Mouse (Mus musculus) G1E (cell line): ENCODE results near the gene Kank4. TPM values are rescaled to one million over a fixed set of nuclear protein-coding genes. Genes with fewer than 3 reads are reported as not detected.
"Not testable (repeated sequence)": the region's sequence is repeated elsewhere in the genome, so short reads cannot be mapped to it uniquely, and the experiment has no call there.

Source experiments
- ATAC-seq: 2 replicates; pipeline ENCODE4 v1.8.0; 2016; ENCODE audit warnings: mild to moderate bottlenecking; ENCODE audit not compliant: insufficient number of reproducible peaks, poor library complexity, low FRiP score, severe bottlenecking; ENCODE audit errors: extremely low read depth
- DNase-seq: peaks from one replicate; pipeline ENCODE4 v3.0.0; 2012; ENCODE audit warnings: low spot score
- H3K27me3 ChIP-seq: 2 replicates; pipeline ENCODE4 v1.6.1; 2012; ENCODE audit warnings: mild to moderate bottlenecking, low read length, inconsistent platforms; ENCODE audit not compliant: insufficient read depth
- H3K36me3 ChIP-seq: replicated peaks from 2 replicates; pipeline ENCODE3; 2012; ENCODE audit warnings: mild to moderate bottlenecking, inconsistent platforms
- H3K4me1 ChIP-seq: 2 replicates; pipeline ENCODE4 v1.6.1; 2012; ENCODE audit warnings: low read depth, low read length, inconsistent platforms, mixed read lengths; ENCODE audit not compliant: insufficient read depth
- H3K4me3 ChIP-seq: 2 replicates; pipeline ENCODE4 v1.5.1; 2012; ENCODE audit warnings: low read depth, mild to moderate bottlenecking, inconsistent platforms, low read length, moderate library complexity, mixed read lengths
- H3K9me3 ChIP-seq: replicated peaks from 2 replicates; pipeline ENCODE4 v1.6.1; 2012; ENCODE audit warnings: inconsistent platforms
- CTCF ChIP-seq: IDR thresholded peaks from 2 replicates; pipeline ENCODE4 v1.5.1; 2012; ENCODE audit warnings: low read depth, low read length, inconsistent platforms, mixed read lengths
- GATA1 ChIP-seq: IDR thresholded peaks from 2 replicates; pipeline ENCODE4 v1.6.1; 2012; ENCODE audit warnings: borderline replicate concordance, low read length, inconsistent platforms, mixed read lengths
- GATA2 ChIP-seq: IDR thresholded peaks from 2 replicates; pipeline ENCODE4 v1.6.1; 2012; ENCODE audit warnings: low read depth, low read length, inconsistent platforms, borderline replicate concordance
- POLR2AphosphoS5 ChIP-seq: IDR thresholded peaks from 2 replicates; pipeline ENCODE4 v1.6.1; 2012; ENCODE audit warnings: low read depth, low read length, inconsistent platforms; ENCODE audit not compliant: insufficient replicate concordance
- TAL1 ChIP-seq: conservative IDR thresholded peaks from 2 replicates; pipeline ENCODE4 v1.6.1; 2012; ENCODE audit warnings: low read depth, low read length, inconsistent platforms, mixed read lengths
- polyA plus RNA-seq: library from polyadenylated mRNA; stranded (reverse); fragments of >175 nt; gene quantifications from 2 replicates; pipeline ENCODE4 v1.2.3, GENCODE M21; 2012
- total RNA-seq, 2 experiments: library from RNA; stranded (forward) in 1 of 2; stranded (reverse) in 1 of 2; fragments of 200-1000 nt in 1 of 2; fragments of >200 nt in 1 of 2; fragmentation: Nextera tagmentation in 1 of 2; gene quantifications; 2 replicates each; pipeline ENCODE4 v1.2.3; 2014 to 2017

Kank4 gene
- total and polyA plus RNA-seq, 3 experiments: 0.33 TPM; not detected in 2

DNA sequence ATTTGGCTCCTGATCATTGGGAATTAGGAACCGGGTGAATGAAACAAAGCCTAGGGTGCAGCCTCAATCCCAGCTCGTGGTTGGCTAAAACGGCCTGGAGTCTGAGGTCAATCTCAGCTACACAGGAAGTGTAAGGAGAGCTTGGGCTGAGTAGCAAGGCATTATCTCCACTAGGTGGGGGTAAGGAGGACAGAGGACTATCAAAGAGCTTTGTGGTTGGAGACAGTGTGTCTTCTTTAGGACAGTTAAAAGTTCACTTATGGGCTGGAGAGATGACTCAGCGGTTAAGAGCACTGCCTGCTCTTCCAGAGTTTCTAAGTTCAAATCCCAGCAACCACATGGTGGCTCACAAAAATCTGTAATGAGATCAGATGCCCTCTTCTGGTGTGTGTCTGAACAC lies 91.9 kb downstream of the Kank4 start:
- no peak for DNase-seq
- TF ChIP-seq POLR2AphosphoS5 (no peak), CTCF (no peak), TAL1 (no peak), GATA2 (no peak), GATA1 (no peak)
- no peaks in the 10 kb centered on the region for H3K4me1 ChIP-seq
- no peaks in the 10 kb centered on the region for H3K27me3 ChIP-seq
- H3K4me3 ChIP-seq: no peak overlapping the region
- H3K36me3 ChIP-seq: no peaks in the 10 kb centered on the region
- peaks cover 27% of the 10 kb centered on the region for H3K9me3 ChIP-seq
- ATAC-seq: no peak

- not testable (repeated sequence) for H3K4me1 ChIP-seq, H3K4me3 ChIP-seq, H3K36me3 ChIP-seq, DNase-seq, H3K27me3 ChIP-seq, ATAC-seq
- peaks cover 27% of the 10 kb centered on the region for H3K9me3 ChIP-seq
Measured at GRCm38 (mm10) chr4:98724682-98725081, 92.7 kb downstream of the Kank4 start.

- no peak for ATAC-seq
Measured at GRCm38 (mm10) chr4:98722454-98722853, 94.9 kb downstream of the Kank4 start.

DNA sequence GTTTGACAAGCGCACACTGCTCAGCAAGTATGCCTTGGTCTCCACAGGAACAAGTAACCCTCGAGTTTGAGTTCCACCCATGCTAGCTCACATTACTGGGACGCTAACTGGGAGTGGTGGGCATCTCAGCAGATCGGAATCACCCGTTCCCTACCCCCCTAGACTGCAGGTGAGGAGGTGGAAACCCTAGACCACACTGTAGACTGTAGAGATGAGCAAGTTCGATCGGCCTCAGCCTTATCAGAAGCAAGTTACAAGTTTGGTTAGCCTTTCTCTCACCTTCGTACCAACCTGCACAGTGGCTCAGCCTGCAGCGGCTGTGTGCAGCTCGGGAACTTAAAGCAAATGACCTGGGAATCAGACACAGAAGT lies 98.8 kb downstream of the Kank4 start:
- Histone ChIP-seq H3K4me1 (no peaks in the 10 kb centered on the region), H3K27me3 (no peaks in the 10 kb centered on the region), H3K4me3 (no peak overlapping the region), H3K9me3 (peaks cover 33% of the 10 kb centered on the region), H3K36me3 (no peaks in the 10 kb centered on the region)
- DNase-seq: no peak
- ATAC-seq: no peak
- TF ChIP-seq GATA1: no peak
- TF ChIP-seq GATA2: no peak
- no peak for TF ChIP-seq POLR2AphosphoS5
- TF ChIP-seq CTCF: no peak
- no peak for TF ChIP-seq TAL1

More at GRCm38 (mm10) chr4:98722454-98722853, 94.9 kb downstream of the Kank4 start:
- H3K36me3 ChIP-seq: no peaks in the 10 kb centered on the region
- no peaks in the 10 kb centered on the region for H3K4me1 ChIP-seq
- peaks cover 37% of the 10 kb centered on the region for H3K9me3 ChIP-seq
- H3K4me3 ChIP-seq: no peak overlapping the region
- H3K27me3 ChIP-seq: no peaks in the 10 kb centered on the region
- DNase-seq: no peak
- no peak for TF ChIP-seq POLR2AphosphoS5
- TF ChIP-seq GATA1: no peak
- no peak for TF ChIP-seq GATA2
- no peak for TF ChIP-seq TAL1
- TF ChIP-seq CTCF: no peak

GRCm38 (mm10) chr4:98717735-98718546 lies 99.4 kb downstream of the Kank4 start:
- Histone ChIP-seq H3K4me3 (no peak overlapping the region), H3K9me3 (peaks cover 33% of the 10 kb centered on the region), H3K4me1 (no peaks in the 10 kb centered on the region), H3K27me3 (no peaks in the 10 kb centered on the region), H3K36me3 (no peaks in the 10 kb centered on the region)
- TF ChIP-seq TAL1: no peak
- no peak for TF ChIP-seq GATA1
- no peak for TF ChIP-seq GATA2
- no peak for TF ChIP-seq POLR2AphosphoS5
- no peak for TF ChIP-seq CTCF
- ATAC-seq: no peak
- DNase-seq: no peak

GRCm38 (mm10) chr4:98710891-98711290 lies 106.4 kb downstream of the Kank4 start:
- no peak for TF ChIP-seq POLR2AphosphoS5
- TF ChIP-seq TAL1: no peak
- no peak for TF ChIP-seq GATA2
- TF ChIP-seq CTCF: no peak
- no peak for TF ChIP-seq GATA1
- ATAC-seq: no peak

More at GRCm38 (mm10) chr4:98710891-98711290, 106.4 kb downstream of the Kank4 start:
- H3K9me3 ChIP-seq: peaks cover 38% of the 10 kb centered on the region
- no peaks in the 10 kb centered on the region for H3K4me1 ChIP-seq
- no peaks in the 10 kb centered on the region for H3K36me3 ChIP-seq
- no peaks in the 10 kb centered on the region for H3K27me3 ChIP-seq
- H3K4me3 ChIP-seq: no peak overlapping the region
- DNase-seq: no peak

Other genes with a start within 250 kb of the Kank4 start
- not detected in 2 replicates for gene L1td1, start 90.8 kb downstream of the Kank4 start, total RNA-seq (2014; fragmentation: Nextera tagmentation)
- gene L1td1, start 90.8 kb downstream of the Kank4 start, total RNA-seq (2017): 0.22 TPM in 1 of 2 replicates, not detected in the other
- not detected in 2 replicates for gene L1td1, start 90.8 kb downstream of the Kank4 start, polyA plus RNA-seq
- gene I0C0044D17Rik, start 6.3 kb upstream of the Kank4 start, total RNA-seq (2014; fragmentation: Nextera tagmentation): not detected in 2 replicates
- 0.06 TPM in 1 of 2 replicates, not detected in the other for gene I0C0044D17Rik, start 6.3 kb upstream of the Kank4 start, total RNA-seq (2017)
- not detected in 2 replicates for gene I0C0044D17Rik, start 6.3 kb upstream of the Kank4 start, polyA plus RNA-seq
- gene Usp1, start 106.3 kb upstream of the Kank4 start, total RNA-seq (2014; fragmentation: Nextera tagmentation): 185 and 231 TPM in 2 replicates
- 137 and 138 TPM in 2 replicates for gene Usp1, start 106.3 kb upstream of the Kank4 start, total RNA-seq (2017)
- 562 and 786 TPM in 2 replicates for gene Usp1, start 106.3 kb upstream of the Kank4 start, polyA plus RNA-seq
- gene Angptl3, start 213.4 kb upstream of the Kank4 start, total RNA-seq (2014; fragmentation: Nextera tagmentation): not detected in 2 replicates
- gene Angptl3, start 213.4 kb upstream of the Kank4 start, total RNA-seq (2017): 0.05 and 0.29 TPM in 2 replicates
- gene Angptl3, start 213.4 kb upstream of the Kank4 start, polyA plus RNA-seq: not detected in 2 replicates